Mouse (Mus musculus): ENCODE results near the gene Erlin1. TPM values are rescaled to one million over a fixed set of nuclear protein-coding genes. Genes with fewer than 3 reads are reported as not detected.

Erlin1 gene
- polyA plus RNA-seq, 1 experiment from 2014 or later: 39.3 TPM

- H3K9ac ChIP-seq (ENCODE audit: low read length): no peak overlapping the region
Measured at GRCm38 (mm10) chr19:44103001-44103400, 33.4 kb upstream of the Erlin1 start.

DNA sequence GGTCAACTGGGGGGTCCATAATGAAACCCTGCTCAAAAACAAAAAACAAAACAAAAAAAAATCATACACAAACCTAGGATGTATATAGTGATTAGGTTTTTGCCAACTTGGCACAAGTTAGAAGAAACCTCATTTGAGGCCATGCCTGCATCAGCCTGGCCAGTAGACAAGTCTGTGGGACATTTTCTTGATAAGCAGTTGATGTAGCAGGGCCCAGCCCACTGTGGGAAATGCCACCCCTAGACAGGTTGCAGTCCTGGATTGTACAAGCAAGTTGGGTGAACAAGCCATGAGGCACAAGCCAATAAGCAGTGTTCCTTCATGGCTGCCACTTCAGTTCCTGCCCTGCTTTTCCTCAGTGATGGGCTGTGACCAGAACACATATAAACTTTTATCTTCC lies 31.3 kb upstream of the Erlin1 start:
- H3K4me2 ChIP-seq (ENCODE audit: low read depth, low read length): no peak overlapping the region
- no peak overlapping the region for H3K27ac ChIP-seq (ENCODE audit: low read length)
- H3K4me3 ChIP-seq (ENCODE audit: low read length): no peak overlapping the region
- no peak overlapping the region for H3K9ac ChIP-seq (ENCODE audit: low read length)
- H3K27me3 ChIP-seq (ENCODE audit: control insufficient read depth, insufficient read depth, low read depth, low read length): no peaks in the 10 kb centered on the region
- H3K36me3 ChIP-seq (ENCODE audit: control insufficient read depth, insufficient read depth, low read length): peaks cover 11% of the 10 kb centered on the region
- H3K9me3 ChIP-seq (ENCODE audit: control insufficient read depth, low read length): peaks cover 2% of the 10 kb centered on the region; the same call in 1 of the 2 replicates
- peaks cover 3% of the 10 kb centered on the region; the same call in 1 of the 2 replicates for H3K4me1 ChIP-seq (replicated peaks; ENCODE audit: control insufficient read depth, insufficient read depth, low read length)
- no peak for ATAC-seq (ENCODE audit: low read depth)

More at GRCm38 (mm10) chr19:44103001-44103400, 33.4 kb upstream of the Erlin1 start:
- H3K4me1 ChIP-seq (replicated peaks; ENCODE audit: control insufficient read depth, insufficient read depth, low read length): peaks cover 5% of the 10 kb centered on the region
- no peaks in the 10 kb centered on the region for H3K9me3 ChIP-seq (ENCODE audit: control insufficient read depth, low read length)
- no peak for ATAC-seq (ENCODE audit: low read depth)
- H3K27me3 ChIP-seq (ENCODE audit: control insufficient read depth, insufficient read depth, low read depth, low read length): no peaks in the 10 kb centered on the region
- peaks cover 3% of the 10 kb centered on the region for H3K36me3 ChIP-seq (ENCODE audit: control insufficient read depth, insufficient read depth, low read length)
- 85% methylated on average over 3 of the region's 3 CpGs for WGBS
- H3K4me2 ChIP-seq (ENCODE audit: low read depth, low read length): no peak overlapping the region
- no peak overlapping the region for H3K4me3 ChIP-seq (ENCODE audit: low read length)
- no peak overlapping the region for H3K27ac ChIP-seq (ENCODE audit: low read length)

- Histone ChIP-seq H3K9me3 (ENCODE audit: control insufficient read depth, low read length) (no peaks in the 10 kb centered on the region), H3K36me3 (ENCODE audit: control insufficient read depth, insufficient read depth, low read length) (peaks cover 10% of the 10 kb centered on the region), H3K4me1 (replicated peaks; ENCODE audit: control insufficient read depth, insufficient read depth, low read length) (no peaks in the 10 kb centered on the region), H3K27ac (ENCODE audit: low read length) (no peak overlapping the region), H3K4me2 (ENCODE audit: low read depth, low read length) (no peak overlapping the region), H3K4me3 (ENCODE audit: low read length) (no peak overlapping the region), H3K9ac (ENCODE audit: low read length) (no peak overlapping the region), H3K27me3 (ENCODE audit: control insufficient read depth, insufficient read depth, low read depth, low read length) (no peaks in the 10 kb centered on the region)
- ATAC-seq (ENCODE audit: low read depth): no peak
- WGBS: 77% methylated on average over 3 of the region's 3 CpGs
Measured at GRCm38 (mm10) chr19:44086278-44086677, 16.7 kb upstream of the Erlin1 start.

GRCm38 (mm10) chr19:44080920-44081319 lies 11.3 kb upstream of the Erlin1 start:
- H3K27me3 ChIP-seq (ENCODE audit: control insufficient read depth, insufficient read depth, low read depth, low read length): no peaks in the 10 kb centered on the region
- no peaks in the 10 kb centered on the region for H3K4me1 ChIP-seq (replicated peaks; ENCODE audit: control insufficient read depth, insufficient read depth, low read length)
- peaks cover 18% of the 10 kb centered on the region for H3K36me3 ChIP-seq (ENCODE audit: control insufficient read depth, insufficient read depth, low read length)
- H3K4me2 ChIP-seq (ENCODE audit: low read depth, low read length): no peak overlapping the region
- WGBS: 86% methylated on average over 2 of the region's 2 CpGs
- ATAC-seq (ENCODE audit: low read depth): no peak
- no peak overlapping the region for H3K9ac ChIP-seq (ENCODE audit: low read length)
- H3K4me3 ChIP-seq (ENCODE audit: low read length): no peak overlapping the region
- H3K9me3 ChIP-seq (ENCODE audit: control insufficient read depth, low read length): no peaks in the 10 kb centered on the region
- no peak overlapping the region for H3K27ac ChIP-seq (ENCODE audit: low read length)

DNA sequence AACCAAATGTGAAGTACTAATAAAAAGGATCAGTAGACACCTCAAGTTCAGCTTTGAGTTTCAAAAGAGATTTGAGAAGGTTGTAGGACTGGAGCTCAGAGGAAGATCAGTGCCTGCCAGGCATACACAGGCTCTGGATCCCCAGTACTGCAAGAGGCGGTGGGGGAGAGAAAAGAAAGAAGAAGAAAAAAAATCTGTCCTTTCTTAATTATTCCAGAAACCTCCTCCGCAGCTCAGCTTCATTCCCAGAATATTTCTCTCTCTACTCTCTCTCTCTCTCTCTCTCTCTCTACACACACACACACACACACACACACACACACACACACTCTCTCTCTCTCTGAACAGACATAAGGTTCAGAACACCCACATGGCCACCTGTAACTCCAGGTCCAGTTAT lies 10.4 kb upstream of the Erlin1 start:
- H3K4me2 ChIP-seq (ENCODE audit: low read depth, low read length): no peak overlapping the region
- H3K9me3 ChIP-seq (ENCODE audit: control insufficient read depth, low read length): no peaks in the 10 kb centered on the region
- H3K4me3 ChIP-seq (ENCODE audit: low read length): no peak overlapping the region
- WGBS: 93% methylated on average over 2 of the region's 2 CpGs
- no peak overlapping the region for H3K27ac ChIP-seq (ENCODE audit: low read length)
- peaks cover 20% of the 10 kb centered on the region for H3K36me3 ChIP-seq (ENCODE audit: control insufficient read depth, insufficient read depth, low read length)
- no peak overlapping the region for H3K9ac ChIP-seq (ENCODE audit: low read length)
- ATAC-seq (ENCODE audit: low read depth): no peak
- H3K4me1 ChIP-seq (replicated peaks; ENCODE audit: control insufficient read depth, insufficient read depth, low read length): no peaks in the 10 kb centered on the region
- no peaks in the 10 kb centered on the region for H3K27me3 ChIP-seq (ENCODE audit: control insufficient read depth, insufficient read depth, low read depth, low read length)

DNA sequence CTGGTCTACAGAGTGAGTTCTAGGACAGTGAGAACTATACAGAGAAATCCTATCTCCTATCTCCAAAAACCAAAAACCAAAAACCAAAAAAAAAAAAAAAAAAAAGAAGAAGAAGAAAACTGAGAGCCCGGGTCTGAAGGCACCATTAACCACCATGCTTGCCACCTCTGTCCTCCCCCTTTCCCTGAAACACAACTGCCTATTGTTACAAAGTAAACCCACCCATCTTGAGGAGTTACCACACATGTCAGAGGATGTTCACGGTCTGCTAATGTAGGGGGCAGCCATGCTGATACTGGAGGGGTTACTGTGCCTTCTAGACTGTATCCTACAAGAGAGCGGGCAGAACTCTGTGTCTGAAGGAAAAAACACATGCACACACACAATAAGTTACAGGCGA lies 7.4 kb upstream of the Erlin1 start:
- Histone ChIP-seq H3K4me3 (ENCODE audit: low read length) (no peak overlapping the region), H3K36me3 (ENCODE audit: control insufficient read depth, insufficient read depth, low read length) (peaks cover 20% of the 10 kb centered on the region), H3K9ac (ENCODE audit: low read length) (no peak overlapping the region), H3K9me3 (ENCODE audit: control insufficient read depth, low read length) (no peaks in the 10 kb centered on the region), H3K27me3 (ENCODE audit: control insufficient read depth, insufficient read depth, low read depth, low read length) (no peaks in the 10 kb centered on the region), H3K4me1 (replicated peaks; ENCODE audit: control insufficient read depth, insufficient read depth, low read length) (no peaks in the 10 kb centered on the region), H3K27ac (ENCODE audit: low read length) (no peak overlapping the region), H3K4me2 (ENCODE audit: low read depth, low read length) (no peak overlapping the region)
- WGBS: 82% methylated on average over 4 of the region's 4 CpGs
- no peak for ATAC-seq (ENCODE audit: low read depth)

GRCm38 (mm10) chr19:44076457-44076856 lies 6.9 kb upstream of the Erlin1 start:
- no peak overlapping the region for H3K9ac ChIP-seq (ENCODE audit: low read length)
- no peaks in the 10 kb centered on the region for H3K4me1 ChIP-seq (replicated peaks; ENCODE audit: control insufficient read depth, insufficient read depth, low read length)
- no peak overlapping the region for H3K4me3 ChIP-seq (ENCODE audit: low read length)
- no peaks in the 10 kb centered on the region for H3K9me3 ChIP-seq (ENCODE audit: control insufficient read depth, low read length)
- H3K36me3 ChIP-seq (ENCODE audit: control insufficient read depth, insufficient read depth, low read length): peaks cover 20% of the 10 kb centered on the region
- WGBS: 82% methylated on average over 9 of the region's 9 CpGs
- ATAC-seq (ENCODE audit: low read depth): no peak
- no peaks in the 10 kb centered on the region for H3K27me3 ChIP-seq (ENCODE audit: control insufficient read depth, insufficient read depth, low read depth, low read length)
- H3K27ac ChIP-seq (ENCODE audit: low read length): no peak overlapping the region
- H3K4me2 ChIP-seq (ENCODE audit: low read depth, low read length): no peak overlapping the region

- no peak overlapping the region for H3K27ac ChIP-seq (ENCODE audit: low read length)
- no peak overlapping the region for H3K9ac ChIP-seq (ENCODE audit: low read length)
- H3K36me3 ChIP-seq (ENCODE audit: control insufficient read depth, insufficient read depth, low read length): peaks cover 20% of the 10 kb centered on the region
- no peak overlapping the region for H3K4me3 ChIP-seq (ENCODE audit: low read length)
- WGBS: 80% methylated on average over 11 of the region's 11 CpGs
- no peaks in the 10 kb centered on the region for H3K27me3 ChIP-seq (ENCODE audit: control insufficient read depth, insufficient read depth, low read depth, low read length)
- no peak for ATAC-seq (ENCODE audit: low read depth)
- no peaks in the 10 kb centered on the region for H3K9me3 ChIP-seq (ENCODE audit: control insufficient read depth, low read length)
- H3K4me2 ChIP-seq (ENCODE audit: low read depth, low read length): no peak overlapping the region
- peaks cover 2% of the 10 kb centered on the region; the same call in 1 of the 2 replicates for H3K4me1 ChIP-seq (replicated peaks; ENCODE audit: control insufficient read depth, insufficient read depth, low read length)
Measured at GRCm38 (mm10) chr19:44074986-44075385, 5.4 kb upstream of the Erlin1 start.

GRCm38 (mm10) chr19:44071166-44071565 lies 1.6 kb upstream of the Erlin1 start:
- Histone ChIP-seq H3K9ac (ENCODE audit: low read length) (no peak overlapping the region), H3K4me3 (ENCODE audit: low read length) (no peak overlapping the region), H3K27ac (ENCODE audit: low read length) (no peak overlapping the region), H3K4me1 (replicated peaks; ENCODE audit: control insufficient read depth, insufficient read depth, low read length) (peaks cover 14% of the 10 kb centered on the region), H3K9me3 (ENCODE audit: control insufficient read depth, low read length) (no peaks in the 10 kb centered on the region), H3K4me2 (ENCODE audit: low read depth, low read length) (no peak overlapping the region), H3K36me3 (ENCODE audit: control insufficient read depth, insufficient read depth, low read length) (peaks cover 4% of the 10 kb centered on the region; the same call in 1 of the 2 replicates), H3K27me3 (ENCODE audit: control insufficient read depth, insufficient read depth, low read depth, low read length) (no peaks in the 10 kb centered on the region)
- 60% methylated on average over 5 of the region's 5 CpGs for WGBS
- no peak for ATAC-seq (ENCODE audit: low read depth)

DNA sequence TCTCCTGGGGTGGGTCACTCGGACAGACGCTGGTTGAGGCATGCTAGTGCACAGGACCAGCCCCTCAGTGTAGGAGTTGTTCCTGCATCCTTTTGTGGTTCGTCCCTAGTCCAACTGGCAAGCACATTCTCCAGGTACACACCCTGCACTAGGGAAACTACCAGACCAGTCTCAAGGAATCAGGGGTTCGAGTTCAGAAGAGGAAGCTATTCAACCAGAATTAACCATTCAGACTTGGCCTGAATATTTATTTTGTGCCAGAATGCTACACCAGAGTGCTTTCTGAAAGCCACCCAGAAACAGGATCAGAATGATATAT lies 288 bp upstream of the Erlin1 start:
- Histone ChIP-seq H3K4me2 (ENCODE audit: low read depth, low read length) (peak overlapping the region; percentile 67), H3K27ac (ENCODE audit: low read length) (peak overlapping the region; percentile 65), H3K36me3 (ENCODE audit: control insufficient read depth, insufficient read depth, low read length) (peaks cover 2% of the 10 kb centered on the region; the same call in 1 of the 2 replicates), H3K9me3 (ENCODE audit: control insufficient read depth, low read length) (no peaks in the 10 kb centered on the region), H3K9ac (ENCODE audit: low read length) (peak overlapping the region; percentile 81), H3K27me3 (ENCODE audit: control insufficient read depth, insufficient read depth, low read depth, low read length) (no peaks in the 10 kb centered on the region), H3K4me1 (replicated peaks; ENCODE audit: control insufficient read depth, insufficient read depth, low read length) (peaks cover 14% of the 10 kb centered on the region), H3K4me3 (ENCODE audit: low read length) (peak overlapping the region; percentile 87)
- 4% methylated on average over 4 of the region's 4 CpGs for WGBS
- ATAC-seq (ENCODE audit: low read depth): no peak

All from lung, embryonic 16.5 days (tissue).